Mouse (Mus musculus) ES-Bruce4 (cell line): ENCODE data around the gene Fitm1.

Experiments
- CTCF ChIP-seq: IDR thresholded peaks from one replicate; pipeline ENCODE4 v1.8.1; 2011; ENCODE audit warnings: low read depth, low read length
- EP300 ChIP-seq: IDR thresholded peaks from 2 replicates; pipeline ENCODE4 v1.6.1; 2011; ENCODE audit warnings: low read depth, low read length; ENCODE audit not compliant: insufficient read depth
- POLR2A ChIP-seq: IDR thresholded peaks from one replicate; pipeline ENCODE4 v1.8.1; 2011; ENCODE audit warnings: low read length; ENCODE audit not compliant: insufficient read depth

- TF ChIP-seq POLR2A (no peak), CTCF (no peak), EP300 (no peak)
Observed at GRCm38 (mm10) chr14:55557587-55557986, 17.8 kb upstream of the Fitm1 start.
